Mouse (Mus musculus): ENCODE data around the gene Crhr2. TPM values are rescaled to one million over a fixed set of nuclear protein-coding genes. Genes with fewer than 3 reads are reported as not detected.

The Crhr2 gene
- 6.7 and 6.9 TPM in 2 replicates for polyA plus RNA-seq (2015; fragmentation: Nextera tagmentation; extraction: Ambion mirVana)

GRCm38 (mm10) chr6:55132794-55133193, at the start of gene Crhr2:
Gene Crhr2 (minus strand): TSS chr6:55133016.
- no peaks in the 10 kb centered on the region for H3K9me3 ChIP-seq
- H3K27ac ChIP-seq (replicated peaks), result peak within 1 kb of the TSS; percentile 91
- peak within 1 kb of the TSS; percentile 36 for H3K4me3 ChIP-seq
- ATAC-seq (ENCODE audit: extremely low read depth, insufficient number of reproducible peaks, low FRiP score, low TSS enrichment), result no peak
- WGBS, result 33% methylated on average over 10 of the region's 10 CpGs
- H3K9ac ChIP-seq, result peak within 1 kb of the TSS; percentile 73
- H3K4me2 ChIP-seq, result peak within 1 kb of the TSS; percentile 59
- peaks cover 44% of the 10 kb centered on the region for H3K4me1 ChIP-seq
- no peaks in the 10 kb centered on the region for H3K36me3 ChIP-seq
- no peaks in the 10 kb centered on the region for H3K27me3 ChIP-seq (replicated peaks)

GRCm38 (mm10) chr6:55179560-55179959, 46.7 kb upstream of the Crhr2 start:
- H3K4me3 ChIP-seq, result no peak overlapping the region
- H3K4me1 ChIP-seq, result peaks cover 11% of the 10 kb centered on the region
- ATAC-seq (ENCODE audit: extremely low read depth, insufficient number of reproducible peaks, low FRiP score, low TSS enrichment), result no peak
- no peak overlapping the region for H3K27ac ChIP-seq (replicated peaks)
- no peak overlapping the region for H3K9ac ChIP-seq
- H3K9me3 ChIP-seq, result no peaks in the 10 kb centered on the region
- H3K36me3 ChIP-seq, result no peaks in the 10 kb centered on the region
- H3K27me3 ChIP-seq (replicated peaks), result peaks cover 5% of the 10 kb centered on the region; the same call in 1 of the 2 replicates
- 73% methylated on average over 7 of the region's 7 CpGs for WGBS
- H3K4me2 ChIP-seq, result no peak overlapping the region

GRCm38 (mm10) chr6:55177060-55177732, 44.4 kb upstream of the Crhr2 start:
- no peak for ATAC-seq (ENCODE audit: extremely low read depth, insufficient number of reproducible peaks, low FRiP score, low TSS enrichment)
- H3K36me3 ChIP-seq, result no peaks in the 10 kb centered on the region
- H3K9ac ChIP-seq, result no peak overlapping the region
- H3K27me3 ChIP-seq (replicated peaks), result peaks cover 5% of the 10 kb centered on the region; the same call in 1 of the 2 replicates
- H3K4me2 ChIP-seq, result no peak overlapping the region
- no peak overlapping the region for H3K4me3 ChIP-seq
- 50% methylated on average over 12 of the region's 12 CpGs for WGBS
- no peaks in the 10 kb centered on the region for H3K9me3 ChIP-seq
- no peak overlapping the region for H3K27ac ChIP-seq (replicated peaks)
- peaks cover 11% of the 10 kb centered on the region for H3K4me1 ChIP-seq

GRCm38 (mm10) chr6:55175892-55176291, 43.1 kb upstream of the Crhr2 start:
- Histone ChIP-seq H3K4me2 (no peak overlapping the region), H3K4me1 (peaks cover 11% of the 10 kb centered on the region), H3K36me3 (no peaks in the 10 kb centered on the region), H3K9me3 (no peaks in the 10 kb centered on the region), H3K4me3 (no peak overlapping the region), H3K9ac (no peak overlapping the region), H3K27me3 (replicated peaks) (peaks cover 5% of the 10 kb centered on the region; the same call in 1 of the 2 replicates), H3K27ac (replicated peaks) (no peak overlapping the region)
- ATAC-seq (ENCODE audit: extremely low read depth, insufficient number of reproducible peaks, low FRiP score, low TSS enrichment), result no peak
- 46% methylated on average over 5 of the region's 5 CpGs for WGBS

- Histone ChIP-seq H3K9ac (no peak overlapping the region), H3K36me3 (no peaks in the 10 kb centered on the region), H3K4me1 (peaks cover 11% of the 10 kb centered on the region), H3K9me3 (no peaks in the 10 kb centered on the region), H3K4me2 (no peak overlapping the region), H3K27me3 (replicated peaks) (peaks cover 5% of the 10 kb centered on the region; the same call in 1 of the 2 replicates), H3K27ac (replicated peaks) (no peak overlapping the region), H3K4me3 (no peak overlapping the region)
- no peak for ATAC-seq (ENCODE audit: extremely low read depth, insufficient number of reproducible peaks, low FRiP score, low TSS enrichment)
- WGBS, result 29% methylated on average over 2 of the region's 2 CpGs
These were observed 42.6 kb upstream of the Crhr2 start for GRCm38 (mm10) chr6:55175456-55175855.

GRCm38 (mm10) chr6:55174741-55175181, 41.9 kb upstream of the Crhr2 start, which contains the start of gene Inmt:
Gene Inmt (minus strand): TSS chr6:55175043.
- no peak within 1 kb of the TSS for H3K4me2 ChIP-seq
- WGBS, result 75% methylated on average over 1 of the region's 1 CpGs
- peaks cover 5% of the 10 kb centered on the region; the same call in 1 of the 2 replicates for H3K27me3 ChIP-seq (replicated peaks)
- H3K9ac ChIP-seq, result no peak within 1 kb of the TSS
- no peak within 1 kb of the TSS for H3K4me3 ChIP-seq
- H3K9me3 ChIP-seq, result no peaks in the 10 kb centered on the region
- H3K27ac ChIP-seq (replicated peaks), result no peak within 1 kb of the TSS
- no peak for ATAC-seq (ENCODE audit: extremely low read depth, insufficient number of reproducible peaks, low FRiP score, low TSS enrichment)
- H3K4me1 ChIP-seq, result peaks cover 11% of the 10 kb centered on the region
- no peaks in the 10 kb centered on the region for H3K36me3 ChIP-seq

- 51% methylated on average over 3 of the region's 3 CpGs for WGBS
- no peak overlapping the region for H3K4me2 ChIP-seq
- peaks cover 6% of the 10 kb centered on the region for H3K27me3 ChIP-seq (replicated peaks)
- ATAC-seq (ENCODE audit: extremely low read depth, insufficient number of reproducible peaks, low FRiP score, low TSS enrichment), result no peak
- no peaks in the 10 kb centered on the region for H3K9me3 ChIP-seq
- H3K9ac ChIP-seq, result no peak overlapping the region
- H3K4me3 ChIP-seq, result no peak overlapping the region
- H3K4me1 ChIP-seq, result peaks cover 11% of the 10 kb centered on the region
- H3K27ac ChIP-seq (replicated peaks), result no peak overlapping the region
- H3K36me3 ChIP-seq, result no peaks in the 10 kb centered on the region
These were observed 41.1 kb upstream of the Crhr2 start for GRCm38 (mm10) chr6:55173941-55174349.

- H3K9me3 ChIP-seq, result no peaks in the 10 kb centered on the region
- H3K36me3 ChIP-seq, result no peaks in the 10 kb centered on the region
- H3K4me3 ChIP-seq, result no peak overlapping the region
- ATAC-seq (ENCODE audit: extremely low read depth, insufficient number of reproducible peaks, low FRiP score, low TSS enrichment), result 0 out of 2 replicates have a peak, but pooled peaks have one; percentile 10
- peaks cover 11% of the 10 kb centered on the region for H3K4me1 ChIP-seq
- H3K27me3 ChIP-seq (replicated peaks), result peaks cover 8% of the 10 kb centered on the region
- no peak overlapping the region for H3K27ac ChIP-seq (replicated peaks)
- H3K4me2 ChIP-seq, result no peak overlapping the region
- 62% methylated on average over 10 of the region's 10 CpGs for WGBS
- H3K9ac ChIP-seq, result no peak overlapping the region
These were observed 40.4 kb upstream of the Crhr2 start for GRCm38 (mm10) chr6:55173171-55173570.

- WGBS, result 54% methylated on average over 4 of the region's 4 CpGs
- Histone ChIP-seq H3K36me3 (no peaks in the 10 kb centered on the region), H3K4me1 (peaks cover 11% of the 10 kb centered on the region), H3K4me3 (no peak overlapping the region), H3K27ac (replicated peaks) (no peak overlapping the region), H3K4me2 (no peak overlapping the region), H3K9me3 (no peaks in the 10 kb centered on the region), H3K27me3 (replicated peaks) (peaks cover 8% of the 10 kb centered on the region), H3K9ac (no peak overlapping the region)
- ATAC-seq (ENCODE audit: extremely low read depth, insufficient number of reproducible peaks, low FRiP score, low TSS enrichment), result no peak
These were observed 38.8 kb upstream of the Crhr2 start for GRCm38 (mm10) chr6:55171638-55172037.

- Histone ChIP-seq H3K4me1 (no peaks in the 10 kb centered on the region), H3K27me3 (replicated peaks) (peaks cover 13% of the 10 kb centered on the region), H3K4me2 (no peak overlapping the region), H3K9ac (no peak overlapping the region), H3K27ac (replicated peaks) (no peak overlapping the region), H3K9me3 (no peaks in the 10 kb centered on the region), H3K36me3 (no peaks in the 10 kb centered on the region), H3K4me3 (no peak overlapping the region)
- WGBS, result 64% methylated on average over 5 of the region's 5 CpGs
- no peak for ATAC-seq (ENCODE audit: extremely low read depth, insufficient number of reproducible peaks, low FRiP score, low TSS enrichment)
These were observed 37.0 kb upstream of the Crhr2 start for GRCm38 (mm10) chr6:55169818-55170217.

GRCm38 (mm10) chr6:55166777-55167463, 34.1 kb upstream of the Crhr2 start:
- H3K4me1 ChIP-seq, result no peaks in the 10 kb centered on the region
- H3K4me3 ChIP-seq, result no peak overlapping the region
- no peak for ATAC-seq (ENCODE audit: extremely low read depth, insufficient number of reproducible peaks, low FRiP score, low TSS enrichment)
- peaks cover 23% of the 10 kb centered on the region for H3K27me3 ChIP-seq (replicated peaks)
- H3K4me2 ChIP-seq, result no peak overlapping the region
- no peak overlapping the region for H3K9ac ChIP-seq
- no peak overlapping the region for H3K27ac ChIP-seq (replicated peaks)
- H3K36me3 ChIP-seq, result no peaks in the 10 kb centered on the region
- no peaks in the 10 kb centered on the region for H3K9me3 ChIP-seq
- 45% methylated on average over 7 of the region's 7 CpGs for WGBS
